Mouse (Mus musculus): Measurements from ENCODE around the gene Fance. TPM values are rescaled to one million over a fixed set of nuclear protein-coding genes. Genes with fewer than 3 reads are reported as not detected.

Gene Fance
- polyA plus RNA-seq, 1 experiment from 2014 or later = 32.9 TPM

DNA sequence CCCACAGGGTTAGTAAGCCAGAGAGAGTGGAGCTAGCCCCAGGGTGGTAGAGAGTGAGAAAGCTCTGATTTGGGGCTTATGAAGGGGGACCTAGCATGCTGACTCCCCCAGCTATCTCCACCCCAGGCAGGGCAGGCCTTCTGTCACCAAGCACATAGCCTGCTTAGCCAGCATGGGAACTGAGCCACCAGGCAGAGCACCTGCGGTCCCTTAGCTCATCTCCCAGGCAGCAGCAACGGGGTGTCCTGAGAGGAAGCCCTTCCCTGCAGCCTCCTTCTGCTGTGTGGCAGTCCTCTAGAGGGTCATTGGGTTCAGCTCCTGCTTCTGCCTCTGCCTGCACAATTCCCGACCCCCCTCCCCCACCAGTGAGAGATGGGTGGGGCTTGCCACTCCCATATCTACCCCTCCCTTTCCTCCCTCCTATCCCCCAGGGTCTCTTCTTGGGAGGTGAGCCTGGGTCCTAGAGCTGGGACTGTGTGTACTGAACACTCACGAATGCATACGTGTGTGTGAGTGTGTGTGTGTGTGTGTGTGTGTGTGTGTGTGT, 32.4 kb upstream of the Fance start:
- Histone ChIP-seq H3K4me3 (no peak overlapping the region), H3K27ac (peak overlapping the region; percentile 67), H3K36me3 (no peaks in the 10 kb centered on the region), H3K9me3 (no peaks in the 10 kb centered on the region), H3K27me3 (ENCODE audit: insufficient read depth, poor library complexity, severe bottlenecking) (no peaks in the 10 kb centered on the region), H3K4me1 (replicated peaks) (peaks cover 57% of the 10 kb centered on the region)
- 52% methylated on average over 5 of the region's 5 CpGs for WGBS
- no peak for DNase-seq (ENCODE audit: low spot score)

DNA sequence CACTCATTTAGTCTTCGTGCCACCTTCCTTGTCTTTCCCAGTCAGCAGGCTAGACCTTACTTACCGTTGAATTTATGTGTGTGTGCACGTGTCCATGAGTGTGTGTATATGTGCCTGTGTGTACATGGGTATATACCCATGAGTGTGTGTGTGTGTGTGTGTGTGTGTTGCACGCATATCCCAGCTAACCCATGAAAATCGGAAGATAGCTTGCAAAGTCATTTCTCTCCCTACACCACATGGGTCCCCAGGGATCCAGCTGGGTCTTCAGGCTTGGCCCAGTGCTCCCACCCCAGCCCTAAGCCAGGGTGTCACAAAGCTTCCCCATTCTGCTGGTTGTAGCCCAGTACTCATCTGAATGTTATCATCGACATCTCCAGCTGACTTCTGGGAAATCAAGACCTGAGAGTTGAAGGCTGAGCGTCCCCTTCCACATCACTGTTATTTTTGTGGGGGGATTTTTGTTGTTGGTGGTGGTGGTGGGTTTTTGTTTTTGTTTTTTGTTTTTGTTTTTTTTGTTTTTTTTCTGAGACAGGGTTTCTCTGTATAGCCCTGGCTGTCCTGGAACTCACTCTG, 31.4 kb upstream of the Fance start:
- 93% methylated on average over 7 of the region's 7 CpGs for WGBS
- 0 out of 2 replicates have a peak, but pooled peaks cover 1% of the 10 kb centered on the region for H3K36me3 ChIP-seq
- H3K4me1 ChIP-seq (replicated peaks) = peaks cover 67% of the 10 kb centered on the region
- no peak overlapping the region for H3K4me3 ChIP-seq
- no peaks in the 10 kb centered on the region for H3K27me3 ChIP-seq (ENCODE audit: insufficient read depth, poor library complexity, severe bottlenecking)
- H3K27ac ChIP-seq = no peak overlapping the region
- H3K9me3 ChIP-seq = no peaks in the 10 kb centered on the region
- DNase-seq (ENCODE audit: low spot score) = no peak

DNA sequence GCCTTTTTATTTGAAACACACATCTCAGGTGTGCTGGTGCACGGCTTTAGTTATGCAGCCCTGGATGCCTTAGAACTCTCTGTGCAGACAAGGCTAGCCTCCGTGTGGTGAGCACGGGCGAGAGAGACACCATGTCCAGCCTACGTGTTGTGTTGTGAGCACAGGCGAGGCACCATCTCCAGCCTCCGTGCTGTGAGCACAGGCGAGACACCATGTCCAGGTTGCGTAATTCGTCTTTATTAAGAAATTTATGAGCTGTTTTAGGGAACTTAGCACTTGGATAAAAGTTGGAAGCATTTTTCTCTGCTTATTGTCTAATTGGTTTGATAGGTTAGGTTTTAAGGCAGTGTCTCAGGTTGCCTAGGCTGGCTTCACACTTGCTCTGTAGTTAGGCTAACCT, 30.1 kb upstream of the Fance start:
- H3K4me1 ChIP-seq (replicated peaks) = peaks cover 66% of the 10 kb centered on the region

DNA sequence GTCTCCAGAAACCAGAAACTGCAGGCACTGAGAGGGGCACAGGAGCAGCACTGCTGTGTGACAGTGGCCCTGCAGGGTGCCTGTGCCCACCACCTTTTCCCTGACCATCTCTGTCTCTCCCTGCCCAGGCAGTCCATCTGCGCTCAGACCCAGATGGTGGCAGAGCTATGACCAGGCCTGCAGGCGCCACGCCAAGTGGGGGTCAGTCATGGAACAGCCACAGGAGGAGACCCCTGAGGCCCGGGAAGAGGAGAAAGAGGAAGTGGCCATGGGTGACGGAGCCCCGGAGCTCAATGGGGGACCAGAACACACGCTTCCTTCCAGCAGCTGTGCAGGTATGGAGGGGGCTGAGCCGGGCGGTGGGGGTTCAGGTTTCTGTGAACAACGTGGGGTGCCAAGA, 27.2 kb upstream of the Fance start:
- H3K27me3 ChIP-seq (ENCODE audit: insufficient read depth, poor library complexity, severe bottlenecking) = no peaks in the 10 kb centered on the region
- WGBS = 86% methylated on average over 10 of the region's 10 CpGs

More for the DNA sequence above, 30.1 kb upstream of the Fance start:
- DNase-seq (ENCODE audit: low spot score) = no peak
- Histone ChIP-seq H3K9me3 (no peaks in the 10 kb centered on the region), H3K27me3 (ENCODE audit: insufficient read depth, poor library complexity, severe bottlenecking) (no peaks in the 10 kb centered on the region), H3K36me3 (0 out of 2 replicates have a peak, but pooled peaks cover 4% of the 10 kb centered on the region), H3K4me3 (no peak overlapping the region), H3K27ac (no peak overlapping the region)
- 94% methylated on average over 10 of the region's 10 CpGs for WGBS

DNA sequence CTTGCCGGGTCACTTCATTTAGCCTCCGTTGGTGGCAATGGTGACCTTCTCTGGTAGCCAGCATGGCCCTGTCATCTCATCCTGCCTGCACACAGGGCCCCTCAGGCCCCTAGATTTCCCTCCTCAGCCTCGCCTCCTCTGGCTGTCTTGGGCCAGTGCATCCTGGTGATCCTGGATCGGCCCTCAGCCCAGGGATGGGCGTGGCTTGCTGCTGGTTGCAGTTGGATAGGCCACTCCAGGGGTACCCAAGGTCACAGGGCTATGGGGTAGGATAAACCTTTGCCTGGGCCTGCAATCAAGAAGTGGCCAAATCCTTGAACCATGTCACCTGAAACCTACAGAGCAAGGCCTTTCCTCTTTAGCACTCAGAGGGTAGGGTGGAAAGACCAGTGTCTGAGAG, 26.4 kb upstream of the Fance start:
- Histone ChIP-seq H3K36me3 (peaks cover 6% of the 10 kb centered on the region), H3K4me1 (replicated peaks) (peaks cover 35% of the 10 kb centered on the region), H3K27ac (peak overlapping the region; percentile 72; the same call in 1 of the 2 replicates), H3K27me3 (ENCODE audit: insufficient read depth, poor library complexity, severe bottlenecking) (no peaks in the 10 kb centered on the region), H3K4me3 (no peak overlapping the region), H3K9me3 (0 out of 2 replicates have a peak, but pooled peaks cover under 1% of the 10 kb centered on the region)
- no peak for DNase-seq (ENCODE audit: low spot score)
- 40% methylated on average over 5 of the region's 5 CpGs for WGBS

More for the DNA sequence above, 27.2 kb upstream of the Fance start:
- H3K9me3 ChIP-seq = no peaks in the 10 kb centered on the region
- no peak for DNase-seq (ENCODE audit: low spot score)
- 0 out of 2 replicates have a peak, but pooled peaks cover 4% of the 10 kb centered on the region for H3K36me3 ChIP-seq
- H3K27ac ChIP-seq = peak overlapping the region; percentile 72
- peaks cover 43% of the 10 kb centered on the region for H3K4me1 ChIP-seq (replicated peaks)
- H3K4me3 ChIP-seq = no peak overlapping the region

DNA sequence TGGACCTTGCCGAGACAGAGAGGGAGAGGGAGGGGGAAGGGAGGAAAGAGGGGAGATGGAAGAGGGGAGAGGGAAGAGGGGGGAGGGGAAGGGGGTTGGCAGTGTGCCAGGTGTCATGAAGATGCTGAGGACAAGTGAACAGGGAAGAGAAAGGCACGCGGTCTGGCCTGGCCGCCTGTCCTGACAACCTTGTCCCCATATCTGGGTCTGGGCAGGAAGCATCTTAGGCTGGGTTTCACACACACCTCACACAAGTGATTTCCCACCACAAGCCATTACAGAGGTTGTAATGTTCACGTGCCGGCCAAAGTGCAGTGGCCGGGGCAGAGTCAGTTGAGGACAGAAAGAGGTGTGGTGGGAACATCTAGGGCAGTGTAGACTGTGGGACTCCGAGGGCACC, 25.7 kb upstream of the Fance start:
- peaks cover 6% of the 10 kb centered on the region; the same call in 1 of the 2 replicates for H3K9me3 ChIP-seq
- WGBS = 87% methylated on average over 8 of the region's 8 CpGs
- no peak for DNase-seq (ENCODE audit: low spot score)
- H3K27me3 ChIP-seq (ENCODE audit: insufficient read depth, poor library complexity, severe bottlenecking) = no peaks in the 10 kb centered on the region
- peaks cover 13% of the 10 kb centered on the region for H3K36me3 ChIP-seq
- H3K27ac ChIP-seq = no peak overlapping the region
- peaks cover 35% of the 10 kb centered on the region for H3K4me1 ChIP-seq (replicated peaks)
- no peak overlapping the region for H3K4me3 ChIP-seq

DNA sequence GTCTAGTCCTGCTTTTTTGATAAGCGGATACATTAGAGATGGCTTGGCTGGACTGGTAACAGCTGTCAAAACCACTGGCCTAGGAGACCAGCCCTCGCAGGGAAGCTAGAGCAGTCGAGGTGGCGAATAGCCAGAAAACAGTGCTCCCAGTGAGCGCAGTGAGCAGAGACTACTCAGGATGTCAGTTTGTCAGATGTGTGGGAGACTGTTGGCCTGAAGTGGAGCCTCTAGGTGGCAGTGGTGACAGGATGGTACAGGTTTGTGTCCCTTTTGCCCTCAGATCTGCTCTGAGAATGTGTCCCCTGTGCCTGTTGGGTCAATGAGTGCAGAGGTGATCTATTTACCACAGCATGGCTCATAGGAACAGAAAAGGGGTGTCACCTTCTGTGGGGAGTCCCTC, 25.3 kb upstream of the Fance start:
- Histone ChIP-seq H3K27me3 (ENCODE audit: insufficient read depth, poor library complexity, severe bottlenecking) (no peaks in the 10 kb centered on the region), H3K36me3 (peaks cover 15% of the 10 kb centered on the region), H3K9me3 (peaks cover 6% of the 10 kb centered on the region; the same call in 1 of the 2 replicates), H3K4me3 (no peak overlapping the region), H3K27ac (no peak overlapping the region), H3K4me1 (replicated peaks) (peaks cover 35% of the 10 kb centered on the region)
- no peak for DNase-seq (ENCODE audit: low spot score)
- WGBS = 78% methylated on average over 5 of the region's 5 CpGs

DNA sequence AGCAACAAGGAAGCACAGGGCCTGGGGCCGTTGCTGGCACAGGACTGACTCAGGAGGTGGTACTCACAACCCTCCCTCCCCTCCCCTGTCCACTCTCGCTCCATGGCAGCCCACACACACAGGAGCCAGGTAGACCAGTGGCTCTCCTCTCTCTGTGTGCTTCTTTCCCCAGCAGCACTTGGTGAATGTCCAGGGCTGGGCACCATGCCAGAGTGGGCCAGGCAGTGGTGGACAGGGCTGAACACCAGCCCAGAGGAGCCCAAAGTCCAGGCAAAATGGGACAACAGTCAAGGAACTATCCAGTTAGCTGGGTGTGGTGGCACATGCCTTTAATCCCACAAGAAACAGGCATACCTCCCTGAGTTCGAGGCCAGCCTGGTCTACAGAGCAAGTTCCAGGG, 23.1 kb upstream of the Fance start:
- no peaks in the 10 kb centered on the region for H3K27me3 ChIP-seq (ENCODE audit: insufficient read depth, poor library complexity, severe bottlenecking)
- 72% methylated on average over 3 of the region's 3 CpGs for WGBS
- no peak overlapping the region for H3K27ac ChIP-seq

DNA sequence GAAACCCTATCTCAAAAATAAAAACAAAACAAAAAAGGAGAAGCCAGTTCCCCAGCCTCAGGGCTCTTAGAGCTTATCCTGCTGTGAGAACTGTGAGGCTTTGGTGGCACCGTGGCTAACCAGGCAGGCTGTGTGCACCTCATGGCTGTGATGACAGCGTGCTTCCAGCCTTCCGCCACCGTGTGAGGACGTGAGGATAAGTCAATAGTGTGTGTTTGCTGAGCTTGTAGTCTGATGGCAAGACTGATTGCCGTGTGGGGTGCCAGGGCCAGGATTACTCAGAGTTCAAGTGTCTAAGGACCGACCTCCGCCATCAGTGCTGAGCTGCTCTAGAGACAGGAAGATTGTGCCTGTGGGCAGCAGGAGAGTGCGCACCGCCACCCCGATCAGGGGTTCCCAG, 22.6 kb upstream of the Fance start:
- no peak for DNase-seq (ENCODE audit: low spot score)
- no peaks in the 10 kb centered on the region for H3K27me3 ChIP-seq (ENCODE audit: insufficient read depth, poor library complexity, severe bottlenecking)
- peaks cover 22% of the 10 kb centered on the region for H3K36me3 ChIP-seq
- WGBS = 88% methylated on average over 11 of the region's 11 CpGs
- H3K27ac ChIP-seq = no peak overlapping the region
- no peak overlapping the region for H3K4me3 ChIP-seq
- peaks cover 6% of the 10 kb centered on the region; the same call in 1 of the 2 replicates for H3K9me3 ChIP-seq
- peaks cover 40% of the 10 kb centered on the region for H3K4me1 ChIP-seq (replicated peaks)

More for the DNA sequence above, 23.1 kb upstream of the Fance start:
- DNase-seq (ENCODE audit: low spot score) = no peak
- peaks cover 41% of the 10 kb centered on the region for H3K4me1 ChIP-seq (replicated peaks)
- H3K36me3 ChIP-seq = peaks cover 18% of the 10 kb centered on the region
- no peak overlapping the region for H3K4me3 ChIP-seq
- peaks cover 6% of the 10 kb centered on the region; the same call in 1 of the 2 replicates for H3K9me3 ChIP-seq

DNA sequence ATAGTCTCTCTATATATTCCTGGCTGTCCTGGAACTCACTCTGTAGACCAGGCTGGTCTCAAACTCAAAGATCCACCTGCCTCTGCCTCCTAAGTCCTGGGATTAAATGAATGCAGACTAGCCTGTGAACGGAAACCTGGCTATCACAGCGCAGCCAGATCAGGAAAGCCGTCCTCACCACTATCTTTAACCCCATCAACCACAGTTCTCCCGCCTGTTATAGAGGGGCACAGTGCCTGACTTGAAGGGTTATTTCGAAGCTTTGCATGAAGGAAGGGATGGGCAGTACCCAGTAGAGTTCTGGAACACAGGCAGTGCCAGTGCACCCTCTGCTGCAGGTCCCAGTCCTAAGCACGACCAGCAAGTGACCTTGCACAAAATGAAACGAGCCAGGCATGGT, 22.0 kb upstream of the Fance start:
- Histone ChIP-seq H3K9me3 (peaks cover 6% of the 10 kb centered on the region; the same call in 1 of the 2 replicates), H3K4me3 (no peak overlapping the region), H3K36me3 (peaks cover 22% of the 10 kb centered on the region), H3K27ac (no peak overlapping the region), H3K27me3 (ENCODE audit: insufficient read depth, poor library complexity, severe bottlenecking) (no peaks in the 10 kb centered on the region), H3K4me1 (replicated peaks) (peaks cover 33% of the 10 kb centered on the region)
- 90% methylated on average over 7 of the region's 7 CpGs for WGBS
- DNase-seq (ENCODE audit: low spot score) = no peak

DNA sequence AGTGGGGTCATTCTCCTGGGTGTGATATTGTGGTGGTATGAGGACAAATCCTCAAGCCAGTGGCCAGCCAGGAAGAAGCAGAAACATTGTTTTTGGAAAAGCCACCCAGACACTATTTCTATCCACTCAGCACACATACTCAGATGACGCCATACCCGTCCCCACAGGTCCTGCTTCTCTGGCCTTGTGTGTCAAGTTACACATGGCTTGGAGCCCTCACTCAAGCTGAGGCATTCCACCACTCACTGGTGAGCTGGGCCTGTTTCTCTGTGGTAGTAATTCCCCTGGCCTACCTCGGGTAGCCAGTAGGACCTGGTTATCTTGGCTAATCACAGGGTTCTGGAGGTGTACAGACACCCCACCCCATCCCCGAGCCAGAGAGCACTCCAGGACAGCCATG, 19.6 kb upstream of the Fance start:
- peaks cover 6% of the 10 kb centered on the region; the same call in 1 of the 2 replicates for H3K9me3 ChIP-seq
- DNase-seq (ENCODE audit: low spot score) = no peak
- peaks cover 33% of the 10 kb centered on the region for H3K36me3 ChIP-seq
- peaks cover 25% of the 10 kb centered on the region for H3K4me1 ChIP-seq (replicated peaks)
- H3K27ac ChIP-seq = peak overlapping the region; percentile 37
- H3K4me3 ChIP-seq = no peak overlapping the region
- WGBS = 72% methylated on average over 4 of the region's 4 CpGs
- H3K27me3 ChIP-seq (ENCODE audit: insufficient read depth, poor library complexity, severe bottlenecking) = no peaks in the 10 kb centered on the region

DNA sequence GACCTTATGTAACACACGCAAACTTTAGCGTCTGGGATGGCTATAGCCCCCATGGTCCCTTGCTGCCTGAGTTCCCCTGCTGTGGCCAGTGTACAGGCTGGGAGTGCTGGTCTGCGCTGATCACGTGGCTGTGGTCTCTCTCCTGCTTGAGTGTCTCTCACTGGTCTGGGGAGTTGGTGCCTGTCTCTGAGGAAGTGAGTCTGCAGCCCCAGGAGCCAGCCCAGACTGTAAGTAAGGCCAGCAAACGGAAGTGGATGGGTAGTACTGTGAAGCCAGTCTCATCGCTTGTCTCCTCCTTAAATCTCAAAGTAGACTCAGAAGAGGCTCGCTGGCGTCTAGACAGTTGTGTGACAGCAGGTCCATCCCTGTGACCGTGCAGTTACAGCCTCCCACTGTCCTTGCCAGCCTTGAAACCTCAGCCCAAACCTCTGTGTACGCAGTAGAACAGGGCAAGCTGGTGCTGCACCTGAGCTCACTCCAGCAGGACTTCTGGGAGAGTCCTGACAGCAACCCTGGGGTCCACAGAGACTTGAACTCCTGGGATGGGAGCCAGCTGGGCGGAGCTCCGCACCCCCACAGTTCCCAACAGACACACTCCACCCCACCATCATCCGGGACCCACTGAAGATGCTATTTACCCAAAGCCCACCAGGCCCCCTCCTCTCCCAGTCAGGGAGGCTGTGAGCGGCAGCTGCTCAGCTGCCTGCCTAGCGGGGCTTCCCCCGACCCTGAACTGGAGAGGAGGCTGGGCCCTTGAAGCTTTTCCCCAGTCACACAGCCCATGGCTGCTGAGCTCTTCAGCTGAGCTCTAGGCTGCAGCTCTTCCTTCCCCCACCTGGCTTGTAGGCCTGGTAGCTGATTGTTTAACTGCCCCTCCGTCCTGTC, 18.6 kb upstream of the Fance start:
- H3K9me3 ChIP-seq = peaks cover 6% of the 10 kb centered on the region; the same call in 1 of the 2 replicates
- H3K4me3 ChIP-seq = no peak overlapping the region
- H3K27me3 ChIP-seq (ENCODE audit: insufficient read depth, poor library complexity, severe bottlenecking) = no peaks in the 10 kb centered on the region
- DNase-seq (ENCODE audit: low spot score) = no peak
- peaks cover 35% of the 10 kb centered on the region for H3K4me1 ChIP-seq (replicated peaks)
- 74% methylated on average over 17 of the region's 17 CpGs for WGBS
- peaks cover 41% of the 10 kb centered on the region for H3K36me3 ChIP-seq
- H3K27ac ChIP-seq = peak overlapping the region; percentile 37

DNA sequence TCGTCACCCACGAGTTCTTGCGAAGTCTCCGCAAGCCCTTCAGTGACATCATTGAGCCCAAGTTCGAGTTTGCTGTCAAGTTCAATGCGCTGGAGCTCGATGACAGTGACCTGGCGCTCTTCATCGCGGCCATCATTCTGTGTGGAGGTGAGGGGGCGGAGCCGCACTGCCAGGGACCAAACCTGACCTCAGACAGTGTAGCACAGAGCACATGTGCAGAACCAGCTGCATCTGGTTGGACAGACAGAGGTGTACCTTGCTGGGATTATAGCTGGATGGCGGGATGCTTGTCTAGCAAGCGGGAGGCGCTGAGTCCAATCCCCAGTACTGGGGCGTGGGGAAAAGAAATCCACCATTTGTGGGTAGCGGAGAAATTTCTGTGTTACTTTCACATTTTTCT, 14.4 kb upstream of the Fance start:
- Histone ChIP-seq H3K9me3 (no peaks in the 10 kb centered on the region), H3K27ac (peak overlapping the region; percentile 87), H3K36me3 (peaks cover 30% of the 10 kb centered on the region), H3K4me1 (replicated peaks) (peaks cover 53% of the 10 kb centered on the region), H3K27me3 (ENCODE audit: insufficient read depth, poor library complexity, severe bottlenecking) (no peaks in the 10 kb centered on the region), H3K4me3 (no peak overlapping the region)
- 94% methylated on average over 17 of the region's 17 CpGs for WGBS
- no peak for DNase-seq (ENCODE audit: low spot score)
